Mouse (Mus musculus): ENCODE results near the gene Gm20388. TPM values are rescaled to one million over a fixed set of nuclear protein-coding genes. Genes with fewer than 3 reads are reported as not detected.
A peak's percentile ranks its signal among the peaks of the same experiment; 100 is the strongest.
"Not testable (repeated sequence)": the region's sequence is repeated elsewhere in the genome, so short reads cannot be mapped to it uniquely, and the experiment has no call there.

Gene Gm20388
- polyA plus RNA-seq, 1 experiment from 2014 or later, result 5.5 TPM

GRCm38 (mm10) chr8:120344583-120344982, 433.9 kb downstream of the Gm20388 start:
- 41% methylated on average over 13 of the region's 13 CpGs for WGBS
- Histone ChIP-seq H3K9me3 (no peaks in the 10 kb centered on the region), H3K27ac (no peak overlapping the region), H3K4me3 (no peak overlapping the region), H3K27me3 (no peaks in the 10 kb centered on the region), H3K36me3 (no peaks in the 10 kb centered on the region), H3K4me1 (peaks cover 17% of the 10 kb centered on the region), H3K9ac (no peak overlapping the region), H3K4me2 (no peak overlapping the region)
- no peak for ATAC-seq (ENCODE audit: borderline replicate concordance, extremely low read depth, low FRiP score, low TSS enrichment)

DNA sequence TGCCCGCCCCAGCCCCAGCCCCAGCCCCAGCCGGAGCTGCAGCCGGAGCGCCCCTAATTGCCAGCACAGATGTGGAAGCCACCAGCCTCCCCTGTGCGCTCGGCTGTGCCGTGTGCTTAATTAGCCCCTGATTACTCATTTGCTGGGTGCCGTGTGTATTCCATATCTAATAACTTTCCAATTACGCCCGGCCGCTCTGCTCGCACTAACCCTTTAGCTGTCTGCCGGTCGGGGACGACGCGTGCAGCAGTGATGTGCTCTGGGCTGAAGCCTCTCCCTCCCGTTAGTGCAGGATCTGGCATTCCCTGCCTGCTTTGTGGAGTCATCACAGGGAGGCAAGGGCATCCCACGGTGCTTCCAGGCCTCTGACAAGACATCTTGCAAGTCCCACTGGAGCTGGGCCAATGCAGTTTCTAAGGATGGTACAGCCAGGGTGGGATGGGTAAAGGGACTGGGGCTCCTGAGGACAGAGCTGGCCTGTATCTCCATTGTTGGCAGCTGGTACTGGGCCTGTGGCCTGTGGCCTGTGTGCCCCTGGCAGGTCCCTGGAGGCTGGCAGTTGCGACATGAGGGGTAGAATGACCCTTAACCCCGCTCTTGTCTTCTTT, 437.2 kb downstream of the Gm20388 start:
- no peaks in the 10 kb centered on the region for H3K36me3 ChIP-seq
- H3K4me3 ChIP-seq, result no peak overlapping the region
- ATAC-seq (ENCODE audit: borderline replicate concordance, extremely low read depth, low FRiP score, low TSS enrichment), result no peak
- peaks cover 19% of the 10 kb centered on the region for H3K4me1 ChIP-seq
- WGBS, result 84% methylated on average over 21 of the region's 21 CpGs
- H3K9me3 ChIP-seq, result no peaks in the 10 kb centered on the region
- no peak overlapping the region for H3K9ac ChIP-seq
- no peak overlapping the region for H3K4me2 ChIP-seq
- no peak overlapping the region for H3K27ac ChIP-seq
- H3K27me3 ChIP-seq, result no peaks in the 10 kb centered on the region

- 45% methylated on average over 11 of the region's 11 CpGs for WGBS
- Histone ChIP-seq H3K4me2 (no peak overlapping the region), H3K9ac (no peak overlapping the region), H3K27me3 (no peaks in the 10 kb centered on the region), H3K4me3 (no peak overlapping the region), H3K9me3 (no peaks in the 10 kb centered on the region), H3K27ac (no peak overlapping the region), H3K36me3 (no peaks in the 10 kb centered on the region), H3K4me1 (peaks cover 22% of the 10 kb centered on the region)
- no peak for ATAC-seq (ENCODE audit: borderline replicate concordance, extremely low read depth, low FRiP score, low TSS enrichment)
Measured at GRCm38 (mm10) chr8:120348922-120349321, 438.3 kb downstream of the Gm20388 start.

DNA sequence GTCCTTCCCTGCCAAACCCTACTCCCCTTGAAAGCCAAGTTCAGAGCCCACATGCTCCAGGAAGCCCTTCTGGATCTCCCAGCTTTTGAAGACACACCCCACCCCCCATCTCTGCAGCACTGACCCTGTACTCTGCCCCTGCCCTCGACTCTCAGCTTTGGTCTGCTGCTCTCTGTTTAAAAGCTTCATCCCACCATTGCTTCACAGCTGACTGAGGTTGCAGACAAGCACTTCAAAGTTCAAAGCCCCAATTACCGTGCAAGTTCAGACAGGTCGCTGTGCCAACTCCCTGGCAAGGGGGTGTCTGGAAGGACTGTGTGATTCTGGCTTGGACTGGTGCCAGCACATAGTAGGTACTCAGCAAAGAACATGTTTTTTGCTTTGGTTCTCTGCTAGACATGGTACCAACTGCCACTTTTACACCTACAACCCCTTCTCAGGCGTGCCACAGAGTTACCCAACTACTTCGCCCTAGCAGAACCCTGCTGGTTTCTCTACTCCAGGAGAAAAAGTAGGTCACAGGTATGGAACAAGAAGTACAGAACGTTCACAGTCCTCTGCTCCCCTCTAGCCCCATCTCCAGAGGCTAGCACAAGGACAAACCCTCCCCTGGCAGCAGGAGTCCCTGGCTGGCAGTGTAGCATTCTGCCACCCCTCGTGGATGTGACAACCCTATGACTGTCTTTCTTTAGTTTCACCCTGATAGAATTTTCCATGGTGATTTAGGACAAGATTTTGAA, 440.9 kb downstream of the Gm20388 start:
- no peak for ATAC-seq (ENCODE audit: borderline replicate concordance, extremely low read depth, low FRiP score, low TSS enrichment)
- H3K9me3 ChIP-seq, result no peaks in the 10 kb centered on the region
- peaks cover 19% of the 10 kb centered on the region for H3K4me1 ChIP-seq
- H3K4me3 ChIP-seq, result no peak overlapping the region
- H3K36me3 ChIP-seq, result no peaks in the 10 kb centered on the region
- WGBS, result 56% methylated on average over 7 of the region's 7 CpGs
- H3K27me3 ChIP-seq, result no peaks in the 10 kb centered on the region
- no peak overlapping the region for H3K9ac ChIP-seq
- H3K27ac ChIP-seq, result no peak overlapping the region
- H3K4me2 ChIP-seq, result no peak overlapping the region

GRCm38 (mm10) chr8:120352096-120352495, 441.5 kb downstream of the Gm20388 start:
- WGBS, result 46% methylated on average over 10 of the region's 10 CpGs
- Histone ChIP-seq H3K9me3 (no peaks in the 10 kb centered on the region), H3K4me3 (no peak overlapping the region), H3K9ac (no peak overlapping the region), H3K4me2 (no peak overlapping the region), H3K36me3 (no peaks in the 10 kb centered on the region), H3K27me3 (no peaks in the 10 kb centered on the region), H3K4me1 (peaks cover 19% of the 10 kb centered on the region), H3K27ac (no peak overlapping the region)
- ATAC-seq (ENCODE audit: borderline replicate concordance, extremely low read depth, low FRiP score, low TSS enrichment), result no peak

- H3K4me3 ChIP-seq, result no peak overlapping the region
- H3K9ac ChIP-seq, result no peak overlapping the region
- no peak overlapping the region for H3K4me2 ChIP-seq
- no peaks in the 10 kb centered on the region for H3K36me3 ChIP-seq
- no peak overlapping the region for H3K27ac ChIP-seq
- peaks cover 24% of the 10 kb centered on the region for H3K4me1 ChIP-seq
- WGBS, result 43% methylated on average over 9 of the region's 9 CpGs
- no peaks in the 10 kb centered on the region for H3K27me3 ChIP-seq
- no peaks in the 10 kb centered on the region for H3K9me3 ChIP-seq
- no peak for ATAC-seq (ENCODE audit: borderline replicate concordance, extremely low read depth, low FRiP score, low TSS enrichment)
Measured at GRCm38 (mm10) chr8:120356067-120356466, 445.4 kb downstream of the Gm20388 start.

GRCm38 (mm10) chr8:120357504-120357903, 446.9 kb downstream of the Gm20388 start:
- no peak overlapping the region for H3K4me2 ChIP-seq
- no peaks in the 10 kb centered on the region for H3K36me3 ChIP-seq
- no peaks in the 10 kb centered on the region for H3K27me3 ChIP-seq
- no peaks in the 10 kb centered on the region for H3K9me3 ChIP-seq
- H3K4me3 ChIP-seq, result no peak overlapping the region
- ATAC-seq (ENCODE audit: borderline replicate concordance, extremely low read depth, low FRiP score, low TSS enrichment), result no peak
- no peak overlapping the region for H3K9ac ChIP-seq
- WGBS, result 81% methylated on average over 6 of the region's 6 CpGs
- H3K4me1 ChIP-seq, result peaks cover 21% of the 10 kb centered on the region
- no peak overlapping the region for H3K27ac ChIP-seq

- Histone ChIP-seq H3K27me3 (no peaks in the 10 kb centered on the region), H3K36me3 (no peaks in the 10 kb centered on the region), H3K9ac (no peak overlapping the region), H3K4me1 (peaks cover 27% of the 10 kb centered on the region), H3K4me2 (no peak overlapping the region), H3K4me3 (no peak overlapping the region), H3K27ac (no peak overlapping the region), H3K9me3 (no peaks in the 10 kb centered on the region)
- no peak for ATAC-seq (ENCODE audit: borderline replicate concordance, extremely low read depth, low FRiP score, low TSS enrichment)
- WGBS, result 67% methylated on average over 8 of the region's 8 CpGs
Measured at GRCm38 (mm10) chr8:120361301-120361700, 450.7 kb downstream of the Gm20388 start.

- 29% methylated on average over 10 of the region's 10 CpGs for WGBS
- peaks cover 46% of the 10 kb centered on the region for H3K4me1 ChIP-seq
- ATAC-seq (ENCODE audit: borderline replicate concordance, extremely low read depth, low FRiP score, low TSS enrichment), result no peak
- H3K4me3 ChIP-seq, result no peak overlapping the region
- no peak overlapping the region for H3K4me2 ChIP-seq
- H3K27ac ChIP-seq, result peak overlapping the region; percentile 53; the same call in 1 of the 2 replicates
- no peak overlapping the region for H3K9ac ChIP-seq
- no peaks in the 10 kb centered on the region for H3K36me3 ChIP-seq
- H3K9me3 ChIP-seq, result no peaks in the 10 kb centered on the region
- H3K27me3 ChIP-seq, result no peaks in the 10 kb centered on the region
Measured at GRCm38 (mm10) chr8:120363552-120364071, 453.0 kb downstream of the Gm20388 start.

GRCm38 (mm10) chr8:120364093-120364725, 453.6 kb downstream of the Gm20388 start:
- Histone ChIP-seq H3K4me3 (no peak overlapping the region), H3K27me3 (no peaks in the 10 kb centered on the region), H3K36me3 (no peaks in the 10 kb centered on the region), H3K9me3 (no peaks in the 10 kb centered on the region), H3K27ac (peak overlapping the region; percentile 53; the same call in 1 of the 2 replicates), H3K9ac (no peak overlapping the region), H3K4me1 (peaks cover 52% of the 10 kb centered on the region), H3K4me2 (no peak overlapping the region)
- ATAC-seq (ENCODE audit: borderline replicate concordance, extremely low read depth, low FRiP score, low TSS enrichment), result no peak
- WGBS, result 32% methylated on average over 7 of the region's 7 CpGs

DNA sequence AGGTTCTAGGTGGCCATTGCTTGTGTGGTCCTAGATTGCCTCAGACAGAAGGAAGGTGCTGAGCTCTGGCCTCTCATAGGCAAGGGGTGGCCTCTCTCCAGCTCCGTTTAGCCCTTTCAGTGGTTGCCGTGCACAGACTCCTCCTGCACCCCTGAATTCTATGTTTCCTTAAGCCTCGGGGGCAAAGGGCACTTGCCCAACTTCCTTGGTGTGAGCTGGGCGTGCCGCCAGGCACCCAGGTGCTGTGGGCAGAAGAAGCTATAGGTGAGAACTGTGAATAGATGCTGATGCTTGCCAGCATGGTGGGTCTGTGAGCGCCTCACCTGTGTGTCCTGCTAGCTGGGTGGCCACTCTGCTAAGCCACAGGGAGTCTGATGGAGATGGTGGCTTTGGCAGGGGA, 456.2 kb downstream of the Gm20388 start:
- WGBS, result 77% methylated on average over 6 of the region's 6 CpGs
- H3K27me3 ChIP-seq, result no peaks in the 10 kb centered on the region
- no peaks in the 10 kb centered on the region for H3K36me3 ChIP-seq
- H3K4me1 ChIP-seq, result peaks cover 59% of the 10 kb centered on the region
- no peak overlapping the region for H3K9ac ChIP-seq
- H3K4me3 ChIP-seq, result no peak overlapping the region
- no peak overlapping the region for H3K4me2 ChIP-seq
- H3K27ac ChIP-seq, result no peak overlapping the region
- no peak for ATAC-seq (ENCODE audit: borderline replicate concordance, extremely low read depth, low FRiP score, low TSS enrichment)
- no peaks in the 10 kb centered on the region for H3K9me3 ChIP-seq

- not testable (repeated sequence) for ATAC-seq (ENCODE audit: borderline replicate concordance, extremely low read depth, low FRiP score, low TSS enrichment); H3K4me3 ChIP-seq
Measured at GRCm38 (mm10) chr8:120368191-120368590, 457.6 kb downstream of the Gm20388 start.

More at GRCm38 (mm10) chr8:120368191-120368590, 457.6 kb downstream of the Gm20388 start:
- H3K9me3 ChIP-seq, H3K27me3 ChIP-seq, H3K9ac ChIP-seq, H3K36me3 ChIP-seq: not testable (repeated sequence)
- Histone ChIP-seq H3K27ac (peak overlapping the region; percentile 91), H3K4me1 (peaks cover 59% of the 10 kb centered on the region), H3K4me2 (0 out of 2 replicates have a peak overlapping the region, but pooled peaks have one; percentile 42)
- WGBS, result 59% methylated on average over 1 of the region's 1 CpGs

All from lung, embryonic 15.5 days (tissue).